Mouse (Mus musculus) limb, embryonic 15.5 days (tissue): ENCODE results near the gene Scly. TPM values are rescaled to one million over a fixed set of nuclear protein-coding genes. Genes with fewer than 3 reads are reported as not detected.
A peak's percentile ranks its signal among the peaks of the same experiment; 100 is the strongest.

Source experiments
- ATAC-seq: fragments of 200-750 bp; cut with Nextera tagmentation; 2 replicates; pipeline ENCODE4 v1.8.0; 2017; ENCODE audit warnings: low read depth, moderate TSS enrichment; ENCODE audit not compliant: insufficient number of reproducible peaks, low FRiP score, low TSS enrichment
- H3K27ac ChIP-seq: fragments of 300-500 bp; sonication (generic); 2 replicates; pipeline ENCODE4 v1.5.1; 2015; ENCODE audit warnings: moderate library complexity, mild to moderate bottlenecking, inconsistent platforms
- H3K27me3 ChIP-seq: fragments of 300-500 bp; sonication (generic); 2 replicates; pipeline ENCODE4 v1.6.1; 2015; ENCODE audit warnings: inconsistent platforms
- H3K36me3 ChIP-seq: fragments of 300-500 bp; sonication (generic); 2 replicates; pipeline ENCODE4 v1.6.1; 2015; ENCODE audit warnings: inconsistent platforms
- H3K4me1 ChIP-seq: fragments of 300-500 bp; sonication (generic); 2 replicates; pipeline ENCODE4 v1.6.1; 2015; ENCODE audit warnings: inconsistent platforms
- H3K4me2 ChIP-seq: fragments of 300-500 bp; sonication (generic); 2 replicates; pipeline ENCODE4 v1.6.1; 2015; ENCODE audit warnings: mild to moderate bottlenecking, inconsistent platforms
- H3K4me3 ChIP-seq: fragments of 300-500 bp; sonication (generic); 2 replicates; pipeline ENCODE4 v1.5.1; 2015; ENCODE audit warnings: mild to moderate bottlenecking, inconsistent platforms
- H3K9ac ChIP-seq: fragments of 300-500 bp; sonication (generic); 2 replicates; pipeline ENCODE4 v1.6.1; 2015; ENCODE audit warnings: inconsistent platforms
- H3K9me3 ChIP-seq: fragments of 300-500 bp; sonication (generic); 2 replicates; pipeline ENCODE4 v1.6.1; 2016; ENCODE audit warnings: inconsistent platforms
- WGBS: fragments of 180-500 bp; shearing (Covaris S2); methylation state at CpG from one replicate; pipeline ENCODE4 v1.1.7; 2015; 5-methylcytosine and 5-hydroxymethylcytosine counted together
- polyA plus RNA-seq: library from polyadenylated mRNA; unstranded; fragments of >200 nt; fragmentation: Nextera tagmentation; extraction: Ambion mirVana; gene quantifications from 2 replicates; pipeline ENCODE4 v1.2.1, GENCODE M21; 2015

Scly gene
- polyA plus RNA-seq, 1 experiment from 2014 or later: 12.7 TPM

GRCm38 (mm10) chr1:91277480-91277879, 20.7 kb upstream of the Scly start:
- H3K9ac ChIP-seq: no peak overlapping the region
- H3K4me1 ChIP-seq: no peaks in the 10 kb centered on the region; the same call in 1 of the 2 replicates
- no peaks in the 10 kb centered on the region for H3K27me3 ChIP-seq
- ATAC-seq: no peak
- 80% methylated on average over 2 of the region's 2 CpGs for WGBS
- peaks cover 51% of the 10 kb centered on the region for H3K36me3 ChIP-seq
- no peak overlapping the region for H3K4me3 ChIP-seq
- H3K27ac ChIP-seq: no peak overlapping the region
- H3K4me2 ChIP-seq: no peak overlapping the region
- no peaks in the 10 kb centered on the region for H3K9me3 ChIP-seq

DNA sequence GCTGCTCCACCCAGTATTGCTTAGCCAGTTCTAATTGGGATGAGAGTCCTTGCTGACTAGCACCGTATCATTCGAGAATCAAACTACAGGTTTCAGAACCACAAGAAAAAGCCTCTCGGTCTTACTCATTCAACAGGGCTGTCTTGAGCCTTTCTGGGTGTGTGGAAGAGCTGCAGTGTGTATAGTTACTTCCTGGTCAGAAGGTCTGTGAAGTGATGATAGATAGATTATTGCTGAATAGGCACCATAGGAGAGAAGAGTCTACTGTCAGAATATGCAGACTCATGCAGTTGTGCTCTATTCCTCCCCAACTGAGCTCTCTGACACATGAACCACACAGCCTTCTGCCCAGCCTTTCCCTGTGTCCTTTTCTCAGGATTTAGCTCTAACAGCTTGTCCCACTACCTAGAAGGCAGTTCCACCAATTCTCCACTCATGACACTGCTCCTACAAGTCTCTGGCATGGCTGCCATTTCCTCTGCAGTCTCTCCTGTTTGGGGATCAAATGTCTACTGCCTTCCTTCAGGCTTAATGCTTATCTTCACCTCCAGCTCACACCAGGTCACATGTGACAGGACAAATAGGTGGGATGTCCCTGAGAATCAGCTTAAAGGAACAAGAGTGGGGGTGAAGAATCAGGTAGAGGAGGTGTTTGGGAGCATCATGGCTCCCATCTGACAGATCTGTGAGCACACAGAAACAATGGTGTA, 19.6 kb upstream of the Scly start:
- Histone ChIP-seq H3K9ac (no peak overlapping the region), H3K4me2 (no peak overlapping the region), H3K27ac (no peak overlapping the region), H3K27me3 (no peaks in the 10 kb centered on the region), H3K9me3 (no peaks in the 10 kb centered on the region), H3K36me3 (peaks cover 52% of the 10 kb centered on the region), H3K4me1 (no peaks in the 10 kb centered on the region), H3K4me3 (no peak overlapping the region)
- ATAC-seq: no peak
- WGBS: 98% methylated on average over 3 of the region's 3 CpGs

DNA sequence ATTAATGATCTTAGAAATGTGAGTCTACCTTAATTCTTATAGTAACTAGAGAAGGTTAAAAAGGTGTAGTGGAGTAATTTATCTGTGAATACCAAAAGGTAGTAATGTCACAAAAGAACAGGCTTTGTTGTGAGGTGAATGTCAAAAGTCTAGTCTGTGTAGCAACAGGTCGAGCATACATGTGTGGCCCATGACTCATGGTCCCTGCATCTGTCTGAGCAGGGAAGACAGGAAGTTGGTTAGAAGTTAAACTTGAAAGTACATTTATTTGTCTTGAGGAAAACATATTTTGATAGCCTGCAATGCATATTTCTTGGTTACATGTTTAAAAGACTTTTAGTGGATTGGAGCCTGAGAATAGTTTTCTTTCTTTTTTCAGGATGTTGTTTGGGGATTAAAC, 19.0 kb upstream of the Scly start:
- no peak overlapping the region for H3K9ac ChIP-seq
- no peak overlapping the region for H3K27ac ChIP-seq
- no peaks in the 10 kb centered on the region for H3K4me1 ChIP-seq
- WGBS: 82% methylated on average over 1 of the region's 1 CpGs
- no peaks in the 10 kb centered on the region for H3K27me3 ChIP-seq
- no peak for ATAC-seq
- H3K4me2 ChIP-seq: no peak overlapping the region
- H3K36me3 ChIP-seq: peaks cover 56% of the 10 kb centered on the region
- no peak overlapping the region for H3K4me3 ChIP-seq
- no peaks in the 10 kb centered on the region for H3K9me3 ChIP-seq

DNA sequence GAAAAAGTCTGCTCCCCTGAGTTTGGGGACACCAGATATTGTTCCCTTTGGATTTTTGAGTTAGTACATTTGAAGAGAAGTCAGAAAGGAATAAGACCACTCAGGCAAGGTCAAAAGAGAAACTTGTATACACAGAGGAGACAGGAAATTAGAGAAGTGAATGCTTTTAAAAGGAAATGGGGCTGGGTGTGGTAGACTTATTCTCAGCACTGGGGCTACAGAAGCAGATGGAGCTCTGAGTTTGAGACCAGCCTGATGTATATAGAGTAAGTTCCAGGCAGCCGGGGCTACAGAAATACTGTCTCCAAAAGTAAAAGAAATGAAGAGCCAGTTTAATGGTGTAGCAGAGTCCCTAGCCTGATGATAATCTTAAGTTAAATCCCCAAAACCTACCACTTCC, 15.6 kb upstream of the Scly start:
- Histone ChIP-seq H3K27me3 (no peaks in the 10 kb centered on the region), H3K9me3 (no peaks in the 10 kb centered on the region), H3K4me2 (no peak overlapping the region), H3K36me3 (peaks cover 62% of the 10 kb centered on the region), H3K4me1 (no peaks in the 10 kb centered on the region), H3K27ac (no peak overlapping the region), H3K4me3 (no peak overlapping the region), H3K9ac (no peak overlapping the region)
- whole genome bisulfite sequencing: 95% methylated on average over 1 of the region's 1 CpGs
- ATAC-seq: no peak

DNA sequence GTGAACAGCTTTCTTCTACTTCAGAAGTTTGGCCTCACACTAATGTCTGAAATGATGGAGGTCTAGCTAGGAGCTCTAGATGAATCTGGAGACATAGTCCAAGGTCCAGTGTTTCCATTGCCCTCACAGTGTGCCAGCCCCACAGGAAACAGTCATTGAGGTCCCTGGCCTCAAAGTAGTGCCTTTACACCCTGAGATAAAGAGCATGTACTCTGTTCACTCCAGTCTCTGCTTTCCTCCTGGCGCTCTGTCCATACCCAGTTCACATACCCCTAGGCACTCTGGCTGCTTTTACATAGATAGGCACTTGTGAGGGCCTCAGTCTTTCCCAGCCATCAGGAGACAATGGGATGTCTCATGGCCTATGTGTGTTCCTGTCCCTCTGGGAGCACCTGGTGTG, 8.8 kb upstream of the Scly start:
- no peaks in the 10 kb centered on the region for H3K27me3 ChIP-seq
- no peak overlapping the region for H3K27ac ChIP-seq
- peaks cover 51% of the 10 kb centered on the region for H3K36me3 ChIP-seq
- no peak overlapping the region for H3K4me2 ChIP-seq
- H3K4me3 ChIP-seq: no peak overlapping the region
- no peak overlapping the region for H3K9ac ChIP-seq
- 95% methylated on average over 1 of the region's 1 CpGs for WGBS
- no peak for ATAC-seq
- H3K4me1 ChIP-seq: no peaks in the 10 kb centered on the region
- H3K9me3 ChIP-seq: no peaks in the 10 kb centered on the region

DNA sequence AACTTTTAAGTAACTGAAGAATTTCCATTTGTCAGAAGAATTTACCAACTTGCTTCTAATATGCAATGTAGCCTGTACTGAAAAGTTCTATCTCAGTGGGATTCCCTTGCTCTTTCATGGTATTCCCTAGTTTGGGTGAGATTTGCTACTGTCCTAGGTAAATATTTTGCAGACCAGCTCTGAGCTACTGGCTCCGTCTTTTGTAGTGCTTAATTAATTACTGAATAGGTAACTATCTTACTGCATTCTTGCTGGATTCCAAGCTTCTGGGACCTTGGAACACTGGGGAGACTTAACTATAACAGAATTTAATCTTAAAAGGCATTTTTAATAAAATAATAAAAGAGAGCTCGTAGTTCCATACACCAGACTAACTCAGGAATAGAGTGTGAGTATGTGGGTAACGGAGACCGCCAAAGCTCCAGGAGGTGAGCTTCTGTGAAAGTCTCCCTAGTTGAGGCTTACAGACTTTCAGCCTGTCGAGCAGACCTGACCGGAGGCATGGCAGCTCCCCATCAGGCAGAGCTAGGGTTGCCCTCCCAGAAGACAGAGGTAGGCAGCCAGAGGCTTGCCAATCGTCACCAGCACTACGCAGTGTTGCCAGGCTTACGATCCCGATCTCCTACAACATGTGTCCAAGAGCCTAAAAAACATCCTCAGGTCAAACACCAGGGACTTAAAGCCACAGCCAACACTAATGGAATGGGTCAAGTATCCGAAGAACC, 5.9 kb upstream of the Scly start:
- no peak overlapping the region for H3K4me2 ChIP-seq
- peaks cover 26% of the 10 kb centered on the region for H3K36me3 ChIP-seq
- ATAC-seq: no peak
- no peak overlapping the region for H3K4me3 ChIP-seq
- no peaks in the 10 kb centered on the region for H3K27me3 ChIP-seq
- no peak overlapping the region for H3K27ac ChIP-seq
- no peak overlapping the region for H3K9ac ChIP-seq
- no peaks in the 10 kb centered on the region for H3K4me1 ChIP-seq
- WGBS: 91% methylated on average over 11 of the region's 11 CpGs
- no peaks in the 10 kb centered on the region for H3K9me3 ChIP-seq

DNA sequence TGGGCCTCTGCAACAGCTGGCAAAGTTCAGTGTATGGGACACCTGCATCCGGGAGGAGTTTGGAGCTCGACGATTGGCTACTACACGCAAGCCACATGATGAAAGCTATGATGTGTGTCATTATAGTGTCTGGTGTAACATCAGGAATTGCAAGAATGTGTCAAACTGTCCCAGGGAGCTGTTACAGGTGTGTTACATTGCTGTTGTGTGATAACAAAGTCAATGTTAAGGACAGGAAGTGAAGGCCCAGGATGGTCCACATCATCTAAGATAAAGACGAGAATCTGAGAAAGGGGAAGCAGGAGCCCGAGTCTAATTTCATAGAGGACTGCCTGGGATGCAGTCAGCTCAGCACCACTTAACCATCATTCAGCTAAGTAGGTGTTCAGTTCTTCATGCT, 2.6 kb upstream of the Scly start:
- 88% methylated on average over 6 of the region's 6 CpGs for WGBS
- peaks cover 12% of the 10 kb centered on the region; the same call in 1 of the 2 replicates for H3K4me1 ChIP-seq
- ATAC-seq: no peak

GRCm38 (mm10) chr1:91299026-91299706, 1.0 kb downstream of the Scly start:
- no peak for ATAC-seq

More for the DNA sequence above, 2.6 kb upstream of the Scly start:
- Histone ChIP-seq H3K4me3 (no peak overlapping the region), H3K27ac (no peak overlapping the region), H3K36me3 (peaks cover 5% of the 10 kb centered on the region; the same call in 1 of the 2 replicates), H3K9me3 (no peaks in the 10 kb centered on the region), H3K9ac (no peak overlapping the region), H3K27me3 (no peaks in the 10 kb centered on the region), H3K4me2 (no peak overlapping the region)

GRCm38 (mm10) chr1:91299707-91300426, 1.7 kb downstream of the Scly start:
- Histone ChIP-seq H3K4me2 (no peak overlapping the region), H3K9me3 (no peaks in the 10 kb centered on the region), H3K4me1 (peaks cover 12% of the 10 kb centered on the region; the same call in 1 of the 2 replicates), H3K9ac (no peak overlapping the region), H3K4me3 (no peak overlapping the region), H3K27me3 (no peaks in the 10 kb centered on the region), H3K27ac (no peak overlapping the region), H3K36me3 (0 out of 2 replicates have a peak, but pooled peaks cover 8% of the 10 kb centered on the region)
- no peak for ATAC-seq
- 72% methylated on average over 5 of the region's 5 CpGs for WGBS

More at GRCm38 (mm10) chr1:91299026-91299706, 1.0 kb downstream of the Scly start:
- Histone ChIP-seq H3K4me3 (peak overlapping the region; percentile 68), H3K36me3 (0 out of 2 replicates have a peak, but pooled peaks cover 6% of the 10 kb centered on the region), H3K27ac (no peak overlapping the region), H3K9ac (no peak overlapping the region), H3K27me3 (no peaks in the 10 kb centered on the region), H3K9me3 (no peaks in the 10 kb centered on the region), H3K4me1 (peaks cover 12% of the 10 kb centered on the region; the same call in 1 of the 2 replicates), H3K4me2 (peak overlapping the region; percentile 83)
- 75% methylated on average over 13 of the region's 13 CpGs for WGBS

- no peaks in the 10 kb centered on the region for H3K9me3 ChIP-seq
- no peak overlapping the region for H3K4me2 ChIP-seq
- peaks cover 12% of the 10 kb centered on the region; the same call in 1 of the 2 replicates for H3K4me1 ChIP-seq
- H3K36me3 ChIP-seq: peaks cover 14% of the 10 kb centered on the region; the same call in 1 of the 2 replicates
- H3K27ac ChIP-seq: no peak overlapping the region
- H3K4me3 ChIP-seq: no peak overlapping the region
- 82% methylated on average over 3 of the region's 3 CpGs for WGBS
- H3K9ac ChIP-seq: no peak overlapping the region
- no peak for ATAC-seq
- no peaks in the 10 kb centered on the region for H3K27me3 ChIP-seq
Measured at GRCm38 (mm10) chr1:91301206-91301920, 3.2 kb downstream of the Scly start.

GRCm38 (mm10) chr1:91302021-91302420, 3.9 kb downstream of the Scly start:
- no peak overlapping the region for H3K9ac ChIP-seq
- peaks cover 12% of the 10 kb centered on the region; the same call in 1 of the 2 replicates for H3K4me1 ChIP-seq
- ATAC-seq: no peak
- H3K27me3 ChIP-seq: no peaks in the 10 kb centered on the region
- no peak overlapping the region for H3K4me3 ChIP-seq
- H3K4me2 ChIP-seq: no peak overlapping the region
- H3K9me3 ChIP-seq: no peaks in the 10 kb centered on the region
- peaks cover 14% of the 10 kb centered on the region; the same call in 1 of the 2 replicates for H3K36me3 ChIP-seq
- 95% methylated on average over 3 of the region's 3 CpGs for WGBS
- H3K27ac ChIP-seq: no peak overlapping the region
